Mouse (Mus musculus) liver, embryonic 14.5 days (tissue): ENCODE measurements around the gene Zbtb3. TPM values are rescaled to one million over a fixed set of nuclear protein-coding genes. Genes with fewer than 3 reads are reported as not detected.
A peak's percentile ranks its signal among the peaks of the same experiment; 100 is the strongest.

Experiments
- ATAC-seq: fragments of 200-750 bp; cut with Nextera tagmentation; 2 replicates; pipeline ENCODE4 v1.8.0; 2017; ENCODE audit warnings: moderate number of reproducible peaks, mild to moderate bottlenecking, moderate library complexity; ENCODE audit not compliant: insufficient read depth
- DNase-seq, 3 experiments: peaks; one replicate each; pipeline ENCODE4 v3.0.0-alpha.2; 2012 to 2013; ENCODE audit warnings: low read depth in 3 of 3, low spot score in 3 of 3
- H3K27ac ChIP-seq: fragments of 300-500 bp; sonication (generic); 2 replicates; pipeline ENCODE4 v1.5.1; 2014; ENCODE audit warnings: moderate library complexity, mild to moderate bottlenecking, control low read depth, inconsistent platforms
- H3K27me3 ChIP-seq: fragments of 300-500 bp; sonication (generic); 2 replicates; pipeline ENCODE4 v1.6.1; 2014; ENCODE audit warnings: mild to moderate bottlenecking, low read length, moderate library complexity; ENCODE audit not compliant: control insufficient read depth, insufficient read depth
- H3K36me3 ChIP-seq: fragments of 300-500 bp; sonication (generic); replicated peaks from 2 replicates; pipeline ENCODE4 v1.6.1; 2014; ENCODE audit warnings: low read depth; ENCODE audit not compliant: control insufficient read depth, insufficient read depth
- H3K4me1 ChIP-seq, 2 experiments: fragments of 200-500 bp in 1 of 2; fragments of 300-500 bp in 1 of 2; sonication (generic) in 1 of 2; replicated peaks; 2 replicates each; pipeline ENCODE4 v1.6.1; 2012 to 2014; ENCODE audit warnings: antibody characterized with exemption in 1 of 2, inconsistent platforms in 1 of 2, low read length in 1 of 2; ENCODE audit not compliant: control insufficient read depth in 2 of 2, insufficient read depth in 2 of 2
- H3K4me2 ChIP-seq: fragments of 300-500 bp; sonication (generic); 2 replicates; pipeline ENCODE4 v1.6.1; 2014; ENCODE audit warnings: low read depth, mild to moderate bottlenecking, control low read depth, moderate library complexity
- H3K4me3 ChIP-seq, 2 experiments: fragments of 200-500 bp in 1 of 2; fragments of 300-500 bp in 1 of 2; sonication (generic) in 1 of 2; 2 replicates each; pipeline ENCODE4 v1.5.1; 2012 to 2014; ENCODE audit warnings: low read depth in 2 of 2, low read length in 2 of 2, mild to moderate bottlenecking in 2 of 2, control low read depth in 1 of 2, inconsistent platforms in 1 of 2, moderate library complexity in 1 of 2; ENCODE audit not compliant: insufficient read depth in 1 of 2
- H3K9ac ChIP-seq: fragments of 300-500 bp; sonication (generic); replicated peaks from 2 replicates; pipeline ENCODE4 v1.6.1; 2014; ENCODE audit warnings: mild to moderate bottlenecking, control low read depth, moderate library complexity
- H3K9me3 ChIP-seq: fragments of 300-500 bp; sonication (generic); 2 replicates; pipeline ENCODE4 v1.6.1; 2016; ENCODE audit warnings: low read length, mixed read lengths; ENCODE audit not compliant: control insufficient read depth
- CTCF ChIP-seq: IDR thresholded peaks from 2 replicates; pipeline ENCODE4 v1.5.1; 2016; ENCODE audit warnings: antibody characterized with exemption, low read depth, control low read depth
- EP300 ChIP-seq: IDR thresholded peaks from 2 replicates; pipeline ENCODE4 v1.6.1; 2016; ENCODE audit warnings: antibody characterized with exemption, low read depth
- WGBS: fragments of 180-500 bp; shearing (Covaris S2); extraction: QIAGEN DNeasy Blood & Tissue Kit; methylation state at CpG from one replicate; pipeline ENCODE4 v1.1.7; 2014; ENCODE audit not compliant: insufficient replicate concordance; 5-methylcytosine and 5-hydroxymethylcytosine counted together
- polyA plus RNA-seq, 2 experiments: library from polyadenylated mRNA; depleted of rRNA in 1 of 2; stranded (reverse) in 1 of 2; unstranded in 1 of 2; fragments of >200 nt; fragmentation: Nextera tagmentation in 1 of 2; extraction: Ambion mirVana in 1 of 2; gene quantifications; 2 replicates each; pipeline versions ENCODE4 v1.2.1 to v1.2.3; 2012 to 2014

The Zbtb3 gene
- polyA plus RNA-seq, 2 experiments = 0.98 to 1.5 TPM

DNA sequence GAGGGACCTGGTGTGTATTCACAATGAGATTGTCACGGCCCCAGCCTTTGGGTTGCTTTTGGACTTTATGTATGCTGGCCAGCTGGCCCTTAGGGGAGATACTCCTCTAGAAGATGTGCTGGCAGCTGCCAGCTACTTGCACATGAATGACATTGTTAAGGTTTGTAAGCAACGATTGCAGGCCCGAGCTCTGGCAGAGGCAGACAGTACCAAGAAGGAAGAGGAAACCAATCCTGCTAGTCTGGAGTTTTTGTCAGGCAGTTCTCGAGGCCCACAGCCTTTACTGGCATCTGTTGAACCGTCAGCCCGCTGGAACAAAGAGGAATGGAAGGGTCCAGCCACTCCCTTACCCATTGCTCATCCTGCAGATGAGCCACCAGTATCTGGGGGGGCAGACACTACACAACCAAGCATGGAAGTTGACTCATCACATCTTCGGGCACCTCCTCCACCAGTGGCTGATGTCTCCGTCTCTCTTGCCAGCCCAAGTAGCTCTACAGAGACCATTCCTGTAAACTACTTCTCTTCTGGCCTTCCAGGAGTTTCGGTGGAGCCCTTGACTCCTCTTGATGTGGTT, 937 bp downstream of the Zbtb3 start:
- Histone ChIP-seq H3K4me1 (peaks cover 13 to 14% of the 10 kb centered on the region in 2 experiments), H3K9ac (no peak overlapping the region), H3K27me3 (no peaks in the 10 kb centered on the region), H3K4me2 (peak overlapping the region; percentile 92), H3K27ac (peak overlapping the region; percentile 9; the same call in 1 of the 2 replicates), H3K9me3 (no peaks in the 10 kb centered on the region), H3K4me3 (peak overlapping the region in 1 of 2 experiments; percentile 72; a peak in 1 of 4 replicates), H3K36me3 (peaks cover 8% of the 10 kb centered on the region)
- ATAC-seq (no peak), DNase-seq (no peak)
- TF ChIP-seq EP300 (no peak), CTCF (no peak)
- 68% methylated on average over 9 of the region's 9 CpGs for WGBS

GRCm38 (mm10) chr19:8803879-8804660, 1.7 kb downstream of the Zbtb3 start:
- no peak overlapping the region for H3K4me2 ChIP-seq
- DNase-seq = no peak
- H3K27me3 ChIP-seq = no peaks in the 10 kb centered on the region
- H3K27ac ChIP-seq = no peak overlapping the region
- 67% methylated on average over 11 of the region's 11 CpGs for WGBS
- no peak for TF ChIP-seq CTCF
- no peak for TF ChIP-seq EP300
- H3K4me1 ChIP-seq = peaks cover 10 to 11% of the 10 kb centered on the region in 2 experiments; a peak in 3 of 4 replicates
- H3K36me3 ChIP-seq = peaks cover 8% of the 10 kb centered on the region
- no peak overlapping the region for H3K9ac ChIP-seq
- ATAC-seq = no peak
- H3K4me3 ChIP-seq = no peak overlapping the region
- H3K9me3 ChIP-seq = no peaks in the 10 kb centered on the region

GRCm38 (mm10) chr19:8806810-8807209, 4.5 kb downstream of the Zbtb3 start:
- Histone ChIP-seq H3K36me3 (peaks cover 27% of the 10 kb centered on the region), H3K4me2 (no peak overlapping the region), H3K27ac (no peak overlapping the region), H3K27me3 (no peaks in the 10 kb centered on the region), H3K4me3 (no peak overlapping the region), H3K9ac (no peak overlapping the region), H3K4me1 (peaks cover 6 to 8% of the 10 kb centered on the region in 2 experiments; a peak in 3 of 4 replicates), H3K9me3 (no peaks in the 10 kb centered on the region)
- ATAC-seq (no peak), DNase-seq (no peak)
- WGBS = 82% methylated on average over 5 of the region's 5 CpGs
- no peak for TF ChIP-seq EP300
- no peak for TF ChIP-seq CTCF

DNA sequence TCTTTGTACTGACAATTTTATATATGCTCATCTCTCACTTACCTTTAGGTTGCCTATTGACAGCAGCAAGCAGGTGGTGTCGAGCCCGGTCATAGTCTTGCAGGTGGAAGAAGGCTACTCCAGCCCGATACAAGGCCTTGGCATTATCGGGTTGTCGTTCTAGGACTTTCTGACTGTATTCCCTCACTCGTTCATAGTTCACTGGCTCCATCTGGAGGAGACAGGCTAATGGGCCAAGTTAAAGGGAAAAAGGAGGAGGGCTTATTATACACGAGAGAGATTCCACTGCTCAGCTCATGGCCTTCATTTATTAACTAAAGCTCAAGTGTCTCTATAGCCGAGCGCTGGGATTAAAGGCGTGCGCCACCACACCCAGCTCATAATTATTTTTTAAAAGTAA, 13.5 kb downstream of the Zbtb3 start:
- H3K9me3 ChIP-seq = no peaks in the 10 kb centered on the region
- H3K4me2 ChIP-seq = no peak overlapping the region
- TF ChIP-seq CTCF (no peak), EP300 (no peak)
- no peak overlapping the region for H3K4me3 ChIP-seq
- no peaks in the 10 kb centered on the region for H3K27me3 ChIP-seq
- DNase-seq = no peak
- H3K4me1 ChIP-seq = peaks cover 3 to 14% of the 10 kb centered on the region in 2 experiments
- H3K36me3 ChIP-seq = peaks cover 45% of the 10 kb centered on the region
- no peak for ATAC-seq
- H3K9ac ChIP-seq = no peak overlapping the region
- no peak overlapping the region for H3K27ac ChIP-seq
- 85% methylated on average over 11 of the region's 11 CpGs for WGBS

DNA sequence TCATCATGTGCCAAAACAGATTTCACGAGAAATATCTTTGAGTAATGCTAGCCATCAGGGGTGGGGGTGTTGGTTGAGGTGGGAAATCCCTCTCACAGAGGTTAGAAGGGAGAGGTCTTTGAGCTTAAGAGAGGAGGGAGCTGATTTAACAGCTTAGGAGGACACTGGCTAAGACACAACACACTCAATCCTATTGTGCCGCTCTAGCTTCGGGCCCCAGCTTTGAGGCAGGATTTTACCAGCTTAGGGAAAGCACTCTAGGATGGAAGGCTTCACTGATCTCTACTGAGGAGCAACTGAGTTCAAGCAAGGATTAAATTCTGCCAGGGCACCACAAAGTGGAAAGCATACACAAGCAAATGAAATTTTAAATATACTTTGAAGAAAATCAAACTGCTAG, 14.6 kb downstream of the Zbtb3 start:
- Histone ChIP-seq H3K4me3 (peak overlapping the region in 1 of 2 experiments; percentile 96; a peak in 2 of 4 replicates), H3K9ac (peak overlapping the region; percentile 7), H3K27ac (no peak overlapping the region), H3K4me1 (peaks cover 5 to 16% of the 10 kb centered on the region in 2 experiments), H3K27me3 (no peaks in the 10 kb centered on the region), H3K9me3 (no peaks in the 10 kb centered on the region), H3K4me2 (peak overlapping the region; percentile 91), H3K36me3 (peaks cover 41% of the 10 kb centered on the region)
- DNase-seq (no peak), ATAC-seq (no peak)
- 67% methylated on average over 3 of the region's 3 CpGs for WGBS
- TF ChIP-seq CTCF = no peak
- TF ChIP-seq EP300 = no peak
